Mouse (Mus musculus): ENCODE data around the gene Zfp709. TPM values are rescaled to one million over a fixed set of nuclear protein-coding genes. Genes with fewer than 3 reads are reported as not detected.
"Not testable (repeated sequence)": the region's sequence is repeated elsewhere in the genome, so short reads cannot be mapped to it uniquely, and the experiment has no call there.

Gene Zfp709
- total RNA-seq (2012; rRNA removed): 5.0 and 7.2 TPM in 2 replicates
- 1 to 10 TPM in 1 of 2 experiments, not detected in 1; 3.0 TPM for polyA plus RNA-seq (2012; ENCODE audit: insufficient read depth in 1 of 2, insufficient read length in 2 of 2, low read depth in 1 of 2, low replicate concordance in 2 of 2, missing spikeins in 1 of 2)

DNA sequence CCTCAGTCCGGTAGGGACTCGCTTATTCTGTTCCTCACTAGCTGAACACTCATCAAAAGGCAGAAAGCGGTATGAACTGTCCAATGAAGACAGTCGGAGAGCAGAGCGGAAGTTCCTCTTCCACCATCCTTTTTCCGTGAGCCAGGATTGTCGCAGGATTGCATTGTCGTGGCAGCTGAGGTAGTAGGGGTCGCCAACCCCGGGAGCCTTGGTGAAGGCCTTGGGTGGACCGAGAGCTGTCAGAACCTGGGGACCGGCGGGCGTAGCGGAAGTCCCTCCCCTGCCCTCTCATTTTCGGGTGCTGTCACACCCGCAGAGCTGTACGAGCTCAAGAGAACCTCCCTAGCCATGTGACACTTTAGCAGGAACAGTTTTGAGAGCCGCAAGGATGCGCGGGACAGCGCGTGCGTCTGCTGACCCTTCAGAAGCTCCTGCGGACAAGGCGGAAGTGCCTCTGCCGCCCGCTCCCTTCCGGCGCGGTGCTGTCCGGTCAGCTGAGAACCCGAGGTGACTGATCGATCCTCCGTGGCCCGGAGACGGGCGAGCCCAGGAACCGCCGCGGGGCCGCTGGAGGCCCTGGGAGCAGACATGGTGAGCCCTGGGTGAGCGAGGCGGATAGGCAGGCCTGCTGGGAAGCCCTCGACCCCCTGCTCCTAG is at the start of gene Zfp709:
TSS of gene Zfp709 (plus strand) at position 402 of the 657 bp plus-strand sequence.
- DNase-seq (ENCODE audit: low read depth, low spot score): peak; percentile 82
- Histone ChIP-seq H3K36me3 (ENCODE audit: control insufficient read depth in 1 of 2, insufficient read depth in 2 of 2, low read length in 2 of 2) (peaks cover 9 to 15% of the 10 kb centered on the region in 2 experiments), H3K9me3 (replicated peaks; ENCODE audit: insufficient read depth, low read length) (no peaks in the 10 kb centered on the region), H3K27me3 (ENCODE audit: control insufficient read depth in 1 of 2, insufficient read depth in 2 of 2, low read length in 2 of 2) (no peaks in the 10 kb centered on the region), H3K27ac (ENCODE audit: control insufficient read depth, low read depth, low read length) (peak within 1 kb of the TSS; percentile 71), H3K4me3 (ENCODE audit: control insufficient read depth in 1 of 2, insufficient read depth in 1 of 2, low read depth in 2 of 2, low read length in 2 of 2) (peak within 1 kb of the TSS; percentile 71 to 82), H3K79me2 (ENCODE audit: control insufficient read depth, insufficient read depth, low read length, poor library complexity) (peaks cover 13% of the 10 kb centered on the region), H3K4me1 (ENCODE audit: control insufficient read depth in 1 of 2, insufficient read depth in 2 of 2, low read length in 2 of 2) (peaks cover 0 to 10% of the 10 kb centered on the region in 2 experiments; a peak in 3 of 4 replicates), H3K9ac (ENCODE audit: control insufficient read depth, low read depth, low read length, poor library complexity, severe bottlenecking) (peak within 1 kb of the TSS; percentile 91)
- TF ChIP-seq ZC3H11A (IDR thresholded peaks at IDR 0.05; ENCODE audit: low read depth, low read length) (no peak), MXI1 (IDR thresholded peaks at IDR 0.05; ENCODE audit: low read depth, low read length) (peak; percentile 92), ELF1 (IDR thresholded peaks at IDR 0.05; ENCODE audit: low read depth, low read length) (peak; percentile 49), RCOR1 (IDR thresholded peaks at IDR 0.05; ENCODE audit: low read depth, low read length) (no peak), HCFC1 (IDR thresholded peaks at IDR 0.05; ENCODE audit: low read depth, low read length) (peak; percentile 52), EP300 (IDR thresholded peaks at IDR 0.05; ENCODE audit: low read depth in 1 of 2, low read length in 2 of 2) (0 out of 4 replicates have a peak, but pooled peaks of 1 of the 2 experiments have one; percentile 5), MAX (IDR thresholded peaks at IDR 0.05; ENCODE audit: low read length) (peak; percentile 68), ETS1 (IDR thresholded peaks at IDR 0.05; ENCODE audit: low read depth, low read length) (no peak), TBP (IDR thresholded peaks at IDR 0.05; ENCODE audit: low read depth, low read length) (peak; percentile 65; the same call in 1 of the 2 replicates), E2F4 (IDR thresholded peaks at IDR 0.05; ENCODE audit: borderline replicate concordance, low read depth, low read length) (no peak), USF1 (IDR thresholded peaks at IDR 0.05; ENCODE audit: low read depth, low read length) (peak; percentile 80), JUND (IDR thresholded peaks at IDR 0.05; ENCODE audit: low read depth, low read length) (no peak), NELFE (IDR thresholded peaks at IDR 0.05; ENCODE audit: low read depth, low read length) (peak; percentile 71), NRF1 (IDR thresholded peaks at IDR 0.05; ENCODE audit: insufficient read depth, low read depth, low read length, poor library complexity, severe bottlenecking) (0 out of 2 replicates have a peak, but pooled peaks have one; percentile 26), MYC (IDR thresholded peaks at IDR 0.05; ENCODE audit: low read depth, low read length) (0 out of 2 replicates have a peak, but pooled peaks have one; percentile 10), ZMIZ1 (IDR thresholded peaks at IDR 0.05; ENCODE audit: low read depth, low read length) (peak; percentile 52; the same call in 1 of the 2 replicates), CHD1 (IDR thresholded peaks at IDR 0.05; ENCODE audit: low read depth, low read length) (no peak), TAL1 (IDR thresholded peaks at IDR 0.05; ENCODE audit: low read length) (no peak), POLR2A (IDR thresholded peaks at IDR 0.05; ENCODE audit: control insufficient read depth in 1 of 2, insufficient read depth in 1 of 2, low read depth in 1 of 2, low read length in 2 of 2, poor library complexity in 1 of 2) (peak; percentile 69 to 78), SIN3A (IDR thresholded peaks at IDR 0.05; ENCODE audit: low read length) (peak; percentile 64), MAFK (IDR thresholded peaks at IDR 0.05; ENCODE audit: borderline replicate concordance, low read depth, low read length) (no peak), TCF12 (IDR thresholded peaks at IDR 0.05; ENCODE audit: low read depth, low read length) (peak; percentile 12; the same call in 1 of the 2 replicates), POLR2AphosphoS2 (IDR thresholded peaks at IDR 0.05; ENCODE audit: low read length) (peak; percentile 66), MAZ (IDR thresholded peaks at IDR 0.05; ENCODE audit: low read depth, low read length) (0 out of 2 replicates have a peak, but pooled peaks have one; percentile 36)

DNA sequence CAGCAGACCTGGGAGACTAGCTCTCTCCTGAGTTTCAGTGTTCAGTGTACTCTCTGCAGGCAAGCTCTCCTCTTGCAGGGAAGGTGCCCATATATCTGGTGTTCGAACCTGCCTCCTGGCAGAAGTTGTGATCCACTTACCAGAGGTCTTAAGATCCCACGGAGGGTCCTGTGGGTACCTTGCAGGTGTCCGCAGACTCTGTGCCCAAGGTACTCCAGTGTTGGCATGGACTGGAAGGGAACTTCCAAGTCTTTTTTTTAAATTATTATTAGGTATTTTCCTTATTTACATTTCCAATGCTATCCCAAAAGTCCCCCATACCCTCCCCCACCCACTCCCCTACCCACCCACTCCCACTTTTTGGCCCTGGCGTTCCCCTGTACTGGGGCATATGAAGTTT is 43.6 kb upstream of the Zfp709 start:
- H3K9me3 ChIP-seq (replicated peaks; ENCODE audit: insufficient read depth, low read length); H3K27ac ChIP-seq (ENCODE audit: control insufficient read depth, low read depth, low read length); DNase-seq (ENCODE audit: low read depth, low spot score); H3K79me2 ChIP-seq (ENCODE audit: control insufficient read depth, insufficient read depth, low read length, poor library complexity); H3K9ac ChIP-seq (ENCODE audit: control insufficient read depth, low read depth, low read length, poor library complexity, severe bottlenecking); H3K4me3 ChIP-seq (ENCODE audit: control insufficient read depth in 1 of 2, insufficient read depth in 1 of 2, low read depth in 2 of 2, low read length in 2 of 2); H3K36me3 ChIP-seq (ENCODE audit: control insufficient read depth in 1 of 2, insufficient read depth in 2 of 2, low read length in 2 of 2); H3K4me1 ChIP-seq (ENCODE audit: control insufficient read depth in 1 of 2, insufficient read depth in 2 of 2, low read length in 2 of 2); H3K27me3 ChIP-seq (ENCODE audit: control insufficient read depth in 1 of 2, insufficient read depth in 2 of 2, low read length in 2 of 2): not testable (repeated sequence)

DNA sequence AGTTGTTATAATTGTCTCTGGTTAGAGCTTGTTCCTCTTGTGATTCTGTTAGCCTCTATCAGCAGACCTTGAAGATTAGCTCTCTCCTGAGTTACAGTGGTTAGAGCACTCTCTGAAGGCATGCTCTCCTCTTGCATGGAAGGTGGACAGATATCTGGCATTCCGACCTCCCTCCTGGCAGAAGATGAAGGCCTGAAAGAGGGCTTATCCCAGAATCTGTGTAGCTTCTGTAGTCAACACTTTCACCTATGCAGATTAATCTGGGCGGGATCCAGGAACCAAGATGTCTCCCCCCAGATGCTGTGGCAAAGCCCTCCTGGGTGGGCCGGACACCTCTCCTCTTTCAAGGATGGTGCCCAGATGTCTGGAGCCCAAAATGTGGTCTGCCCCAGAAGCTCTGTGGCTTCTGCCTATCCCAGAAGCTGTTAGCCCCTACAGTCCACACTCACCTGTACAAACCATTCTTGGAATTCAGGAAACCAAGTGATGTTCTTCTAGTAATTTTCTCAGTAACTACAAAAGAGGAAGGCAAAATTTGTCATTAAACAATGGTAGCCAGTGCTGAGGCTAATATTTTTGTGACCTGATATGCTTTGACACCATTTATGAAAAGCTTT is 40.5 kb upstream of the Zfp709 start:
- H3K4me3 ChIP-seq (ENCODE audit: control insufficient read depth in 1 of 2, insufficient read depth in 1 of 2, low read depth in 2 of 2, low read length in 2 of 2); H3K27ac ChIP-seq (ENCODE audit: control insufficient read depth, low read depth, low read length); H3K9ac ChIP-seq (ENCODE audit: control insufficient read depth, low read depth, low read length, poor library complexity, severe bottlenecking); DNase-seq (ENCODE audit: low read depth, low spot score); H3K4me1 ChIP-seq (ENCODE audit: control insufficient read depth in 1 of 2, insufficient read depth in 2 of 2, low read length in 2 of 2); H3K27me3 ChIP-seq (ENCODE audit: control insufficient read depth in 1 of 2, insufficient read depth in 2 of 2, low read length in 2 of 2); H3K36me3 ChIP-seq (ENCODE audit: control insufficient read depth in 1 of 2, insufficient read depth in 2 of 2, low read length in 2 of 2); H3K9me3 ChIP-seq (replicated peaks; ENCODE audit: insufficient read depth, low read length); H3K79me2 ChIP-seq (ENCODE audit: control insufficient read depth, insufficient read depth, low read length, poor library complexity): not testable (repeated sequence)

Data from MEL (cell line).